Mouse (Mus musculus): Measurements from ENCODE around the gene Sema5b.

Gene Sema5b

GRCm38 (mm10) chr16:35630470-35631183 lies 89.7 kb downstream of the Sema5b start:
- no peak for DNase-seq (ENCODE audit: low spot score in 2 of 2)

GRCm38 (mm10) chr16:35633058-35633457 lies 92.1 kb downstream of the Sema5b start:
- no peak for DNase-seq (ENCODE audit: low spot score in 2 of 2)

GRCm38 (mm10) chr16:35634971-35635370 lies 94.0 kb downstream of the Sema5b start:
- no peak for DNase-seq (ENCODE audit: low spot score in 2 of 2)

- DNase-seq (ENCODE audit: low spot score in 2 of 2) = no peak
These were observed 98.6 kb downstream of the Sema5b start for GRCm38 (mm10) chr16:35639505-35639904.

GRCm38 (mm10) chr16:35648862-35649261 lies 107.9 kb downstream of the Sema5b start:
- peak in 1 of 2 experiments; percentile 18 for DNase-seq (ENCODE audit: low spot score in 2 of 2)

GRCm38 (mm10) chr16:35652206-35652605 lies 111.3 kb downstream of the Sema5b start:
- no peak for DNase-seq (ENCODE audit: low spot score in 2 of 2)

- DNase-seq (ENCODE audit: low spot score in 2 of 2) = no peak
These were observed 111.8 kb downstream of the Sema5b start for GRCm38 (mm10) chr16:35652706-35653105.

- DNase-seq (ENCODE audit: low spot score in 2 of 2) = no peak
These were observed 113.0 kb downstream of the Sema5b start for GRCm38 (mm10) chr16:35653951-35654350.

- DNase-seq (ENCODE audit: low spot score in 2 of 2) = no peak
These were observed 119.3 kb downstream of the Sema5b start for GRCm38 (mm10) chr16:35660222-35660621.

GRCm38 (mm10) chr16:35663831-35664414 lies 123.0 kb downstream of the Sema5b start:
- no peak for DNase-seq (ENCODE audit: low spot score in 2 of 2)

GRCm38 (mm10) chr16:35664847-35665246 lies 123.9 kb downstream of the Sema5b start:
- no peak for DNase-seq (ENCODE audit: low spot score in 2 of 2)

- DNase-seq (ENCODE audit: low spot score in 2 of 2) = no peak
These were observed 136.7 kb downstream of the Sema5b start for GRCm38 (mm10) chr16:35677511-35678113.

GRCm38 (mm10) chr16:35678476-35678875 lies 137.5 kb downstream of the Sema5b start:
- no peak for DNase-seq (ENCODE audit: low spot score in 2 of 2)

- DNase-seq (ENCODE audit: low spot score in 2 of 2) = no peak
These were observed 140.6 kb downstream of the Sema5b start for GRCm38 (mm10) chr16:35681327-35682108.

- DNase-seq (ENCODE audit: low spot score in 2 of 2) = no peak
These were observed 144.1 kb downstream of the Sema5b start for GRCm38 (mm10) chr16:35685027-35685426.

GRCm38 (mm10) chr16:35686491-35686890 lies 145.5 kb downstream of the Sema5b start:
- no peak for DNase-seq (ENCODE audit: low spot score in 2 of 2)

GRCm38 (mm10) chr16:35691606-35692005 lies 150.7 kb downstream of the Sema5b start:
- no peak for DNase-seq (ENCODE audit: low spot score in 2 of 2)

- DNase-seq (ENCODE audit: low spot score in 2 of 2) = no peak
These were observed 153.4 kb downstream of the Sema5b start for GRCm38 (mm10) chr16:35694250-35694846.

GRCm38 (mm10) chr16:35696103-35696502 lies 155.2 kb downstream of the Sema5b start:
- DNase-seq (ENCODE audit: low spot score in 2 of 2) = no peak

- peak; percentile 68 to 73 for DNase-seq (ENCODE audit: low spot score in 2 of 2)
These were observed 160.9 kb downstream of the Sema5b start for GRCm38 (mm10) chr16:35701823-35702222.

GRCm38 (mm10) chr16:35703763-35704679 lies 163.1 kb downstream of the Sema5b start:
- no peak for DNase-seq (ENCODE audit: low spot score in 2 of 2)

Data from right cerebral cortex, adult 2 months (tissue).